Mouse (Mus musculus) induced T-regulatory cell, adult 2 months (primary cell): Measurements from ENCODE around the gene Olfr76.
"Not testable (repeated sequence)": the region's sequence is repeated elsewhere in the genome, so short reads cannot be mapped to it uniquely, and the experiment has no call there.

Source experiments
- DNase-seq: peaks from one replicate; pipeline ENCODE4 v3.0.0-alpha.2; 2012; ENCODE audit warnings: low read depth

Olfr76 gene

GRCm38 (mm10) chr19:12123103-12123502 lies at the start of gene Olfr76:
Gene Olfr76 (minus strand): TSS chr19:12123203.
- no peak for DNase-seq

DNA sequence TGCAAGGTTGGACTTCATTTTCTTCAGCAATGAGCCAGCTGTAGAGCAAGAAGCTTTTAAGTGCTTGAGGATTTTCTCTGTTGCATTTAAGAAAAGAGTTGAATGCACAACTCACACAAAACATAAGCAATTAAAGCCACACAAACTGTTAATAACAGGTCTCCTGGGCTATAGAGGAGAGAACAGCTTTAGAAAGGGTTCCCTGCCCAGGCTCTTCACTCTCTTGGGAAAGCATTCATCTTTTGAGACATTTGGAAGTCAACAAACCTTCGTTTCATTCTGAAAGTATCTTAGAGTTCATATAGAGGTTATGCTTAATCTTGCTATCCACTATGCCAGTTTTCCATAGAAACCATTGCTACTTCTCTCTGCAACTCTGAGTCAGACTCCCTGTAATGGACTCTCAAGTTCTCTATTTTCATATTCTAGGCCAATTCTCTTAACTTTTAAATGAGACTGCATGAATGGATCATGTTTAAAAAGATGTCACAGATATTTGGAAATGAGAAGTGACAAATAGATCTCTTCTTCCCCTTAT lies 47.1 kb upstream of the Olfr76 start, which contains the start of gene Olfr1555-ps1:
Gene Olfr1555-ps1 (minus strand): TSS at position 51 of the 538 bp plus-strand sequence.
- DNase-seq = not testable (repeated sequence)

- DNase-seq = no peak
Measured at GRCm38 (mm10) chr19:12145452-12145851, 22.4 kb upstream of the Olfr76 start.

DNA sequence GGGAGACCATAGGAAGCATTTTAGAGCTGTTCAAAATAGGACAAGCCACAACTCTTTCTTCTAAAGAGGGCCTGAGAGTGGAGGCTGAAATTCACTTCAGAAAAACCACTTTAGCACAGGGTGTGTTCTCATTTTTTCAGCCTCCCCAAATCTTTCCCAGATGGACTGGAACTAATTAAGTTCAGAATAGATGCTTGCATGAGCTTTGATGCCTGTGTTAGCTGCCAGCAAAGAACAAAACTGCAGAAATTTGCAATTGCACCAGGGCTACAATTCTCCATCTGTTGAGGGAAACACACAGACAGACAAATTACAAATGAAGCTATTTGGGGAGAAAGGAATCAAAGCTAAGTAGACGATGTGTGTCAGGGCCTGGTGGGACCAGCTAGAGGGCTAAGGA lies 20.4 kb upstream of the Olfr76 start:
- DNase-seq = no peak

DNA sequence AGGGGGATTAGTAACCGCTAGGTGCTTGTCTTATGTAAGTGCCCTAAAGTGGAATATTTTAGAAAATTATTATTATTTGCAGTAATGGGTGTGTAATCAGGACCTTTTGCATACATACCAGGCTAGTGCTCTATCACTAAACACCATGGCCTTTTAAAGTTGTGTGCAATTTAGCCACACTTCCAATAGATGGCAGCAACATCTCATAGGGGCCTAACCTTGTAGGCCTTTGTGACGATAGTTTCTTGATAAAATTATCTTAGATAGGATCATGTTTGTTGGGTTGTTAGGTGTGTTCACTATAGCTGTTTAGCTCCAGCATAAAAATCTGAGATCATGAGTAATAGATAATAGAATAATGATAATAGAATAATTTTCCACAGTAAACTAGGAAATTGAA lies 11.3 kb upstream of the Olfr76 start:
- peak; percentile 38 for DNase-seq

DNA sequence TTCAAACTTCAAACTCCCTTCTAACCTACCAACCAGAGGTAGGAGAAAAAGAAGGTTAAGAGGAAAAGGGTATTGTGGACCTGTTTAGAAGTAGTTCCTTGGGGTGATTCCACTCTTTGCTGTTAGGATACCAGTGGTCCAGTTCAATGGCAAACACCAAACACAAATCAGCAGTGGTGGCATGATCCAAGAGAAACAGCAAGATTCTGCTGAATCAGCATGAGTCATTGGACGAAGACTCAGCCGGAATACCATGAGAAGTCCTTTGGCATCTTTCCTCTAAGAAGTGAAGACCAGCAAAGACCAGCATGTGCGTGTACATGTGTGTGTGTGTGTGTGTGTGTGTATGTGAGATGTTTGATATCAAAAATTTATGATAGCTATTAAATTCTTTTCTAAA lies 6.5 kb downstream of the Olfr76 start:
- DNase-seq = no peak

DNA sequence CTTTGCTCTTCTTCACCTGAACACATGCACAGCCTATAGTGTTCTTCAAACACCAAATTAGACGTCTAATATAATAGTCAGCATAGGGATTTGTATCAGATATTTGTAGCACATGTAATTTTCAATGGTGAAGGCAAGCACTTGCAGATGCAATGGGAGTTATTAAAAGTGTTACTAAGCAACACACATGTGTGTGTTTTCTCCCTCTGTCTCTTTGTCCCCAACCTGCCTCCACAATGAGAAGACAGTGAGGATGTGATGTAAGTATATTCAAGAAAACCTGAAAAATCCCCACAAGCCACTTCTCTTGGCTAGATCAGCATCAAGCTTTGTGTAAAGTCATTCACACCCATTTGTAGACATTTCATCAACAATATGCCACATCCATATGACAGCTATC lies 7.2 kb downstream of the Olfr76 start, which contains the start of gene Olfr1428:
Gene Olfr1428 (minus strand): TSS at position 101 of the 400 bp plus-strand sequence.
- no peak for DNase-seq

GRCm38 (mm10) chr19:12113807-12114206 lies 9.2 kb downstream of the Olfr76 start:
- no peak for DNase-seq

DNA sequence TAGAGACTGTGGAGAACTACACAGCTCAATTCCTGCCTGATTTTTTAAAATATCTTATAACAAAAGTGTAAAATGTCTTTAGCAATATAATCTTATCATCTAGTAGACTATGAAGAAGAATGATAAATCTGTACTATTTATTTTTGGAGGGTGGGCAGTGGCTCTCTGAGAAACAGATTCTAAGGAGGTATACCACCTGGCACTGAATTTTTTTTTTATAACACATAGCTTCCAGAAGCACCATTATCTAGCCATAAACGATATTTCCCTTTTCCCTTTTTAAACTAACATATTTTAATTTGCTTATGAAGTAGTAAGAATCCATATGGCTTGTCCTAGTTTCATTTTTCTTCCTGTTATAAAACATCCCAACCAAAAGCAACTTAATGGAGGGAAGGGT lies 18.5 kb downstream of the Olfr76 start:
- no peak for DNase-seq

DNA sequence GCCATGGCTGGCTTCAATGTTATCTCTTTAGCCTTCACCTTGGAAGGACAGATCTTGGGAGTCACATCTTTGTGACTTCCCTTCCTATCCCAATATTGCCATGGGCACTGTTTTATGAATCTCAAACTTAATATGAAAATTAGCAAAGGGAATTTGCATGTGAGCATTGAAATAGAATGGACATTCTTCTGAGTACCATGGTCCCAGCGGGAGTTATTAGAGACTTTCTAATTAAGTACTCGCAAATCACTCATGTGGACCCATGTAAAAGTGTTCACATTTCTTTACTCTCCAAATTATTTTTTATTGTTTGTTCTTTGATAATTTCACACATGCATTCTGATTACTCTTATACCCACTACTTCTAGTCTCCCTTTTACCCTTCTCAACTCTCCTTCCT lies 19.8 kb downstream of the Olfr76 start, which contains the start of gene Olfr1427:
Gene Olfr1427 (minus strand): TSS at position 101 of the 400 bp plus-strand sequence.
- no peak for DNase-seq

GRCm38 (mm10) chr19:12091913-12092312 lies 31.1 kb downstream of the Olfr76 start, which contains the start of gene Olfr1426:
Gene Olfr1426 (minus strand): TSS chr19:12092013.
- no peak for DNase-seq

- not testable (repeated sequence) for DNase-seq
Measured at GRCm38 (mm10) chr19:12077631-12078030, 45.4 kb downstream of the Olfr76 start, which contains the start of gene Olfr1425. Gene Olfr1425 (minus strand): TSS chr19:12077731.

GRCm38 (mm10) chr19:12069546-12069945 lies 53.5 kb downstream of the Olfr76 start:
- DNase-seq = not testable (repeated sequence)
